Mouse (Mus musculus) lung, embryonic 14.5 days (tissue): ENCODE data around the gene Ntf3. TPM values are rescaled to one million over a fixed set of nuclear protein-coding genes. Genes with fewer than 3 reads are reported as not detected.

ENCODE experiments used
- ATAC-seq: fragments of 200-750 bp; cut with Nextera tagmentation; 2 replicates; pipeline ENCODE4 v1.8.0; 2017; ENCODE audit warnings: mild to moderate bottlenecking, moderate TSS enrichment, moderate library complexity; ENCODE audit not compliant: insufficient read depth
- DNase-seq: peaks from one replicate; pipeline ENCODE4 v3.0.0-alpha.2; 2015
- H3K27ac ChIP-seq: fragments of 300-500 bp; sonication (generic); 2 replicates; pipeline ENCODE4 v1.5.1; 2014; ENCODE audit warnings: low read depth, mild to moderate bottlenecking, moderate library complexity
- H3K27me3 ChIP-seq: fragments of 300-500 bp; sonication (generic); 2 replicates; pipeline ENCODE4 v1.6.1; 2014; ENCODE audit warnings: low read length, control low read depth; ENCODE audit not compliant: insufficient read depth
- H3K36me3 ChIP-seq: fragments of 300-500 bp; sonication (generic); 2 replicates; pipeline ENCODE4 v1.6.1; 2014; ENCODE audit warnings: control low read depth; ENCODE audit not compliant: insufficient read depth
- H3K4me1 ChIP-seq: fragments of 300-500 bp; sonication (generic); 2 replicates; pipeline ENCODE4 v1.6.1; 2014; ENCODE audit warnings: antibody characterized with exemption, control low read depth; ENCODE audit not compliant: insufficient read depth
- H3K4me2 ChIP-seq: fragments of 300-500 bp; sonication (generic); 2 replicates; pipeline ENCODE4 v1.6.1; 2014; ENCODE audit warnings: mild to moderate bottlenecking
- H3K4me3 ChIP-seq: fragments of 300-500 bp; sonication (generic); 2 replicates; pipeline ENCODE4 v1.5.1; 2014; ENCODE audit warnings: low read depth, low read length
- H3K9ac ChIP-seq: fragments of 300-500 bp; sonication (generic); 2 replicates; pipeline ENCODE4 v1.6.1; 2014
- H3K9me3 ChIP-seq: fragments of 300-500 bp; sonication (generic); 2 replicates; pipeline ENCODE4 v1.6.1; 2016; ENCODE audit warnings: low read depth, low read length, control low read depth
- CTCF ChIP-seq: IDR thresholded peaks from 2 replicates; pipeline ENCODE4 v1.5.1; 2016; ENCODE audit warnings: antibody characterized with exemption, low read depth
- WGBS: fragments of 180-500 bp; shearing (Covaris S2); extraction: QIAGEN DNeasy Blood & Tissue Kit; methylation state at CpG from one replicate; pipeline ENCODE4 v1.1.7; 2014; 5-methylcytosine and 5-hydroxymethylcytosine counted together
- polyA plus RNA-seq: library from polyadenylated mRNA; unstranded; fragments of >200 nt; fragmentation: Nextera tagmentation; extraction: Ambion mirVana; gene quantifications from 2 replicates; pipeline ENCODE4 v1.2.1, GENCODE M21; 2014

Ntf3 gene
- polyA plus RNA-seq, 1 experiment from 2014 or later: 4.3 TPM

- H3K36me3 ChIP-seq: no peaks in the 10 kb centered on the region
- no peaks in the 10 kb centered on the region for H3K9me3 ChIP-seq
- WGBS: 61% methylated on average over 5 of the region's 5 CpGs
- H3K27me3 ChIP-seq: no peaks in the 10 kb centered on the region
- no peaks in the 10 kb centered on the region for H3K4me1 ChIP-seq
- H3K4me3 ChIP-seq: no peak overlapping the region
- ATAC-seq (no peak), DNase-seq (no peak)
- no peak overlapping the region for H3K4me2 ChIP-seq
- no peak overlapping the region for H3K27ac ChIP-seq
- TF ChIP-seq CTCF: no peak
- H3K9ac ChIP-seq: no peak overlapping the region
Measured at GRCm38 (mm10) chr6:126053136-126053535, 113.6 kb downstream of the Ntf3 start.
